Mouse (Mus musculus) kidney, adult 2 months (tissue): ENCODE data around the gene Krcc1.

Source experiments
- CTCF ChIP-seq: fragments of 200-500 bp; conservative IDR thresholded peaks from 2 replicates; pipeline ENCODE4 v1.5.1; 2011; ENCODE audit warnings: low read depth, mild to moderate bottlenecking, control low read depth, low read length, moderate library complexity, mixed read lengths; ENCODE audit not compliant: insufficient read depth, insufficient read length
- POLR2A ChIP-seq: fragments of 200-500 bp; IDR thresholded peaks from one replicate; pipeline ENCODE4 v1.6.1; 2011; ENCODE audit warnings: low read depth, low read length, control low read depth

- TF ChIP-seq CTCF (no peak), POLR2A (no peak)
These were observed 59.0 kb downstream of the Krcc1 start for GRCm38 (mm10) chr6:71330486-71330885.
